8 mouse cellular contexts compared by ENCODE assay signal in the genomic region with DNA sequence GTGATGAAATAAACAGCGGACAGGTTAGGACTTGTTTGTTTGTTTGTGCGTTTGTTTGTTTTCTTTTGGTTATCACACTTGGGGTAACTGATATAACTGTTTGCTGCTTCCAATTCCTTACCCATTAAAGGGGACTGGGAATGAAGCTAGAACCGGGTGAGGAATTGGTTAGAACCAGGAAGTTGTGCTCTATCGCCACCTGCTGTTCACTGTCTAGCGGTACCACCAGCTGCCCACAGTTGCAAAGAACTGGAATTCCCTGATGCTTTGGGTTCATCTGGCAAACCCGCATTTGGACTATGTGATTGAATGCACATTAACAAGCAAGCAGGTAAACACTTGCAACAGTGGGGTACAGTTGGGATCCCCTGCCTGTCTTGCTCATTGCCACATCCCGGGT. TPM values are rescaled to one million over a fixed set of nuclear protein-coding genes. Genes with fewer than 3 reads are reported as not detected.
A peak's percentile ranks its signal among the peaks of the same experiment; 100 is the strongest.
DNase-seq lines count a peak whose midpoint lies in the region; ATAC-seq and TF ChIP-seq lines count a peak whose summit lies in the region.

No protein-coding gene starts in this region.

- peak; percentile 78 for TF ChIP-seq CTCF in heart, postnatal 0 days (IDR thresholded peaks at IDR 0.05; ENCODE audit: low read depth)
- peak; percentile 90 for TF ChIP-seq CTCF in midbrain, postnatal 0 days (IDR thresholded peaks at IDR 0.05)

- no peak for ATAC-seq in neural tube, embryonic 15.5 days (ENCODE audit: low FRiP score)
- peak; percentile 64; the same call in 1 of the 2 replicates for ATAC-seq in heart, postnatal 0 days (ENCODE audit: insufficient read depth, low read depth)
- ATAC-seq in midbrain, postnatal 0 days (ENCODE audit: low FRiP score) = no peak

- H3K36me3 ChIP-seq in neural tube, embryonic 15.5 days = no peaks in the 10 kb centered on the region
- no peaks in the 10 kb centered on the region for H3K36me3 ChIP-seq in heart, postnatal 0 days (replicated peaks; ENCODE audit: control insufficient read depth, insufficient read depth, low read length)
- no peaks in the 10 kb centered on the region for H3K36me3 ChIP-seq in midbrain, postnatal 0 days (ENCODE audit: insufficient read depth, low read length)

- H3K4me2 ChIP-seq in neural tube, embryonic 15.5 days = no peak overlapping the region
- no peak overlapping the region for H3K4me2 ChIP-seq in heart, postnatal 0 days (ENCODE audit: low read depth, low read length)
- no peak overlapping the region for H3K4me2 ChIP-seq in midbrain, postnatal 0 days (ENCODE audit: low read depth, low read length, poor library complexity, severe bottlenecking)

- no peaks in the 10 kb centered on the region for H3K4me1 ChIP-seq in neural tube, embryonic 15.5 days
- H3K4me1 ChIP-seq in heart, postnatal 0 days (ENCODE audit: control insufficient read depth, insufficient read depth) = no peaks in the 10 kb centered on the region
- H3K4me1 ChIP-seq in midbrain, postnatal 0 days (ENCODE audit: insufficient read depth, low read length) = no peaks in the 10 kb centered on the region

- H3K9ac ChIP-seq in neural tube, embryonic 15.5 days (replicated peaks) = no peak overlapping the region
- H3K9ac ChIP-seq in heart, postnatal 0 days (replicated peaks; ENCODE audit: low read depth, low read length) = no peak overlapping the region
- no peak overlapping the region for H3K9ac ChIP-seq in midbrain, postnatal 0 days (replicated peaks; ENCODE audit: low read length, poor library complexity, severe bottlenecking)

- 15% methylated on average over 7 of the region's 7 CpGs for WGBS in neural tube, embryonic 15.5 days
- 18% methylated on average over 7 of the region's 7 CpGs for WGBS in heart, postnatal 0 days
- 20% methylated on average over 7 of the region's 7 CpGs for WGBS in midbrain, postnatal 0 days

- H3K27ac ChIP-seq in neural tube, embryonic 15.5 days (replicated peaks) = no peak overlapping the region
- H3K27ac ChIP-seq in heart, postnatal 0 days (ENCODE audit: low read depth) = no peak overlapping the region
- no peak overlapping the region for H3K27ac ChIP-seq in midbrain, postnatal 0 days (ENCODE audit: low read depth, low read length)

- 0 out of 2 replicates have a peak, but pooled peaks cover 6% of the 10 kb centered on the region for H3K27me3 ChIP-seq in neural tube, embryonic 15.5 days (replicated peaks)
- no peaks in the 10 kb centered on the region for H3K27me3 ChIP-seq in heart, postnatal 0 days (ENCODE audit: control insufficient read depth, insufficient read depth, low read length)
- H3K27me3 ChIP-seq in midbrain, postnatal 0 days (ENCODE audit: insufficient read depth, low read length) = no peaks in the 10 kb centered on the region

- TF ChIP-seq EP300 in heart, postnatal 0 days (IDR thresholded peaks at IDR 0.05; ENCODE audit: low read depth) = no peak

- H3K9me3 ChIP-seq in neural tube, embryonic 15.5 days (replicated peaks) = no peaks in the 10 kb centered on the region
- H3K9me3 ChIP-seq in heart, postnatal 0 days (replicated peaks; ENCODE audit: control insufficient read depth, low read length) = no peaks in the 10 kb centered on the region
- H3K9me3 ChIP-seq in midbrain, postnatal 0 days (ENCODE audit: low read length) = no peaks in the 10 kb centered on the region

- no peak overlapping the region for H3K4me3 ChIP-seq in neural tube, embryonic 15.5 days (replicated peaks)
- H3K4me3 ChIP-seq in heart, postnatal 0 days (ENCODE audit: low read depth, low read length) = no peak overlapping the region
- no peak overlapping the region for H3K4me3 ChIP-seq in midbrain, postnatal 0 days (ENCODE audit: low read depth, low read length)

- peak; percentile 54 for DNase-seq in neural tube, embryonic 10.5 days (ENCODE audit: extremely low spot score, low spot score)
- DNase-seq in adipocyte (ENCODE audit: low spot score) = peak; percentile 78
- DNase-seq in embryo, embryonic 9.5 days (ENCODE audit: extremely low spot score) = peak; percentile 61
- DNase-seq in heart, postnatal 0 days (ENCODE audit: low spot score) = peak; percentile 69
- DNase-seq in left cerebral cortex, adult 11 months (ENCODE audit: low spot score) = peak; percentile 40
- DNase-seq in midbrain, postnatal 0 days (ENCODE audit: low spot score) = peak; percentile 79
- DNase-seq in thymus, postnatal 25 days = peak; percentile 63

RNA-seq across cellular contexts. Expression of gene Ccr8, which starts 6.8 kb away (rescaled TPM):
- polyA plus RNA-seq in neural tube, embryonic 15.5 days (2015; fragmentation: Nextera tagmentation; extraction: Ambion mirVana) = 2.4 TPM in 1 of 2 replicates, not detected in the other
- not detected in 2 replicates for total RNA-seq in heart, postnatal 0 days (2014; rRNA removed; ENCODE audit: low replicate concordance)
- polyA plus RNA-seq in heart, postnatal 0 days (2015; fragmentation: Nextera tagmentation; extraction: Ambion mirVana) = not detected in 2 replicates
- total RNA-seq in midbrain, postnatal 0 days (2014; rRNA removed) = not detected in 2 replicates
- not detected in 2 replicates for polyA plus RNA-seq in midbrain, postnatal 0 days (2015; fragmentation: Nextera tagmentation; extraction: Ambion mirVana)

RNA-seq across cellular contexts. Expression of gene Slc25a38, which starts 11.5 kb away (rescaled TPM):
- polyA plus RNA-seq in neural tube, embryonic 15.5 days (2015; fragmentation: Nextera tagmentation; extraction: Ambion mirVana) = 45.8 and 46.6 TPM in 2 replicates
- total RNA-seq in heart, postnatal 0 days (2014; rRNA removed; ENCODE audit: low replicate concordance) = 16.8 and 24.5 TPM in 2 replicates
- polyA plus RNA-seq in heart, postnatal 0 days (2015; fragmentation: Nextera tagmentation; extraction: Ambion mirVana) = 11.3 and 13.4 TPM in 2 replicates
- 46.6 and 60.0 TPM in 2 replicates for total RNA-seq in midbrain, postnatal 0 days (2014; rRNA removed)
- 35.3 and 37.8 TPM in 2 replicates for polyA plus RNA-seq in midbrain, postnatal 0 days (2015; fragmentation: Nextera tagmentation; extraction: Ambion mirVana)

RNA-seq across cellular contexts. Expression of gene Rpsa, which starts 28.8 kb away (rescaled TPM):
- 830 and 1,045 TPM in 2 replicates for polyA plus RNA-seq in neural tube, embryonic 15.5 days (2015; fragmentation: Nextera tagmentation; extraction: Ambion mirVana)
- total RNA-seq in heart, postnatal 0 days (2014; rRNA removed; ENCODE audit: low replicate concordance) = 1,454 and 1,728 TPM in 2 replicates
- polyA plus RNA-seq in heart, postnatal 0 days (2015; fragmentation: Nextera tagmentation; extraction: Ambion mirVana) = 572 and 602 TPM in 2 replicates
- total RNA-seq in midbrain, postnatal 0 days (2014; rRNA removed) = 1,524 and 1,627 TPM in 2 replicates
- polyA plus RNA-seq in midbrain, postnatal 0 days (2015; fragmentation: Nextera tagmentation; extraction: Ambion mirVana) = 876 and 966 TPM in 2 replicates

RNA-seq across cellular contexts. Expression of gene Cx3cr1, which starts 29.0 kb away (rescaled TPM):
- 10.5 and 11.3 TPM in 2 replicates for polyA plus RNA-seq in neural tube, embryonic 15.5 days (2015; fragmentation: Nextera tagmentation; extraction: Ambion mirVana)
- 1.5 and 5.2 TPM in 2 replicates for total RNA-seq in heart, postnatal 0 days (2014; rRNA removed; ENCODE audit: low replicate concordance)
- polyA plus RNA-seq in heart, postnatal 0 days (2015; fragmentation: Nextera tagmentation; extraction: Ambion mirVana) = 4.1 and 4.7 TPM in 2 replicates
- 12.6 and 19.3 TPM in 2 replicates for total RNA-seq in midbrain, postnatal 0 days (2014; rRNA removed)
- polyA plus RNA-seq in midbrain, postnatal 0 days (2015; fragmentation: Nextera tagmentation; extraction: Ambion mirVana) = 6.8 and 9.0 TPM in 2 replicates

RNA-seq across cellular contexts. Expression of gene Mobp, which starts 50.8 kb away (rescaled TPM):
- 0.18 and 0.50 TPM in 2 replicates for polyA plus RNA-seq in neural tube, embryonic 15.5 days (2015; fragmentation: Nextera tagmentation; extraction: Ambion mirVana)
- not detected in 2 replicates for total RNA-seq in heart, postnatal 0 days (2014; rRNA removed; ENCODE audit: low replicate concordance)
- 0.04 and 0.07 TPM in 2 replicates for polyA plus RNA-seq in heart, postnatal 0 days (2015; fragmentation: Nextera tagmentation; extraction: Ambion mirVana)
- total RNA-seq in midbrain, postnatal 0 days (2014; rRNA removed) = 1.4 TPM in 1 of 2 replicates, not detected in the other
- 0.15 and 0.16 TPM in 2 replicates for polyA plus RNA-seq in midbrain, postnatal 0 days (2015; fragmentation: Nextera tagmentation; extraction: Ambion mirVana)
